Mouse (Mus musculus): ENCODE measurements around the gene Olfr1030. TPM values are rescaled to one million over a fixed set of nuclear protein-coding genes. Genes with fewer than 3 reads are reported as not detected.
A peak's percentile ranks its signal among the peaks of the same experiment; 100 is the strongest.
"Not testable (repeated sequence)": the region's sequence is repeated elsewhere in the genome, so short reads cannot be mapped to it uniquely, and the experiment has no call there.

Olfr1030 gene
- not detected for total RNA-seq (2021)

GRCm38 (mm10) chr2:85978976-85979375 lies at the start of gene Olfr1030:
TSS of gene Olfr1030 (plus strand) at chr2:85979276.
- intact Hi-C loops (cut with DNase I): no loop called here
- DNase-seq (ENCODE audit: low spot score in 2 of 2): no peak

- intact Hi-C loops (cut with DNase I): no loop called here
- DNase-seq (ENCODE audit: low spot score in 2 of 2): no peak
These were observed 28.9 kb upstream of the Olfr1030 start, which contains the start of gene Olfr1028 for GRCm38 (mm10) chr2:85950137-85950536. TSS of gene Olfr1028 (plus strand) at chr2:85950437.

- DNase-seq (ENCODE audit: low spot score in 2 of 2): no peak
- intact Hi-C loops (cut with DNase I): no loop called here
These were observed 5.5 kb upstream of the Olfr1030 start, which contains the start of gene Olfr1029 for GRCm38 (mm10) chr2:85973595-85973994. TSS of gene Olfr1029 (plus strand) at chr2:85973895.

DNA sequence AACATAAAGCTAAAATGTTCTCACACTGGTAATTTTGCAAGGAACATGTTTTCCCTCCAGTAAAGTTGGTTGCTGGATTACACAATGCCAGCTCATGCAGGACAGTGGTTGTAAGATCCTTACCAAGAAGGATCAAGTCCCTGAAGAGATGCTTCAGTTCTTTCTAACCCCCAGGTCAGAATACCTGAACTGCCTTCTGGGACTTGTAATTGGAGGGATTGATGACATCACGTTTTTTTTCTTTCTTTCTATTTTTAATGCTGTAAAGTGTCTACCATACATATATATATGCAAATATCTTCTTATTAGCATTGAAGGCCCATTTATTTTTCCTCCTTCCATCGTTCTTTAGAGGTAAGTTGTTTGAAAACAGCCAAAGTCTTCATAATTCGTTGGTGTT lies 10.9 kb downstream of the Olfr1030 start, which contains the start of gene Olfr1031:
TSS of gene Olfr1031 (plus strand) at position 301 of the 400 bp plus-strand sequence.
- DNase-seq (ENCODE audit: low spot score in 2 of 2): no peak
- intact Hi-C loops (cut with DNase I): no loop called here

DNA sequence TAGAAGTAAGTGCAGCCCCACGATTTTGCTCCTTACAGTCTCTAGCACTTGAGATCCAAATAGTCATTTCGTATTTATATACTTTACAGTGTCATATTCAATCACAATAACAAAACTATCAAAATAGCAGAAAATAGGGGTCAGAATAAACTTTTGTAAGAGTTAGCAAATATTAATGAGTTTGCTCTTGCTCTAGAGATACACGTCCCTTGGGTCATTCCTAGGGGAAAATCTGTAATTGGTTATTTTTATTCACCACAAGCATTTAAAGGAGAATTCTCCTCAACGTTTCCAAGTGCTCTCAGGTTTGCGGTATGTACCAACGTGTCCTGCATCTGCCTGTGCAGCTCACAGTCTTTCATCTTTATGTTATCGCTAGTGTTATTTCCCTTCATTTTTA lies 26.2 kb downstream of the Olfr1030 start, which contains the start of gene Olfr1032:
TSS of gene Olfr1032 (plus strand) at position 301 of the 400 bp plus-strand sequence.
- intact Hi-C loops (cut with DNase I): no loop called here
- no peak for DNase-seq (ENCODE audit: low spot score in 2 of 2)

GRCm38 (mm10) chr2:86020406-86020805 lies 41.3 kb downstream of the Olfr1030 start, which contains the start of gene Olfr1033:
TSS of gene Olfr1033 (plus strand) at chr2:86020633.
- peak in 1 of 2 experiments; percentile 1 for DNase-seq (ENCODE audit: low spot score in 2 of 2)
- intact Hi-C loops (cut with DNase I): not testable (repeated sequence)

- DNase-seq (ENCODE audit: low spot score in 2 of 2); intact Hi-C loops (cut with DNase I): not testable (repeated sequence)
These were observed 42.4 kb downstream of the Olfr1030 start for GRCm38 (mm10) chr2:86021518-86021917.

Other genes with a start within 250 kb of the Olfr1030 start
- not detected for gene Olfr1012, start 216.5 kb upstream of the Olfr1030 start, total RNA-seq (2021)
- gene Olfr1013, start 212.2 kb upstream of the Olfr1030 start, total RNA-seq (2021): not detected
- gene Olfr1014, start 206.6 kb upstream of the Olfr1030 start, total RNA-seq (2021): not detected
- gene Olfr1015, start 197.3 kb upstream of the Olfr1030 start, total RNA-seq (2021): not detected
- not detected for gene Olfr1016, start 176.7 kb upstream of the Olfr1030 start, total RNA-seq (2021)
- not detected for gene Olfr1018, start 160.8 kb upstream of the Olfr1030 start, total RNA-seq (2021)
- gene Olfr1019, start 133.8 kb upstream of the Olfr1030 start, total RNA-seq (2021): not detected
- not detected for gene Olfr1020, start 132.2 kb upstream of the Olfr1030 start, total RNA-seq (2021)
- not detected for gene Olfr1022, start 110.7 kb upstream of the Olfr1030 start, total RNA-seq (2021)
- not detected for gene Olfr1023, start 93.6 kb upstream of the Olfr1030 start, total RNA-seq (2021)
- gene Olfr1024, start 74.2 kb upstream of the Olfr1030 start, total RNA-seq (2021): not detected
- not detected for gene Olfr1025-ps1, start 64.1 kb upstream of the Olfr1030 start, total RNA-seq (2021)
- gene Olfr1026, start 57.7 kb upstream of the Olfr1030 start, total RNA-seq (2021): not detected
- not detected for gene Olfr1028, start 28.8 kb upstream of the Olfr1030 start, total RNA-seq (2021)
- gene Olfr1029, start 5.4 kb upstream of the Olfr1030 start, total RNA-seq (2021): not detected
- not detected for gene Olfr1031, start 11.0 kb downstream of the Olfr1030 start, total RNA-seq (2021)
- gene Olfr1032, start 26.3 kb downstream of the Olfr1030 start, total RNA-seq (2021): not detected
- not detected for gene Olfr1033, start 41.4 kb downstream of the Olfr1030 start, total RNA-seq (2021)
- not detected for gene Olfr1034, start 66.6 kb downstream of the Olfr1030 start, total RNA-seq (2021)
- gene Olfr1036, start 94.7 kb downstream of the Olfr1030 start, total RNA-seq (2021): not detected
- not detected for gene Olfr1037, start 108.1 kb downstream of the Olfr1030 start, total RNA-seq (2021)
- gene Olfr1039, start 156.7 kb downstream of the Olfr1030 start, total RNA-seq (2021): not detected
- not detected for gene Olfr1040, start 167.5 kb downstream of the Olfr1030 start, total RNA-seq (2021)
- not detected for gene Olfr1042, start 182.6 kb downstream of the Olfr1030 start, total RNA-seq (2021)
- not detected for gene Olfr1043, start 188.2 kb downstream of the Olfr1030 start, total RNA-seq (2021)
- not detected for gene Olfr1044, start 198.5 kb downstream of the Olfr1030 start, total RNA-seq (2021)
- not detected for gene Olfr52, start 206.4 kb downstream of the Olfr1030 start, total RNA-seq (2021)
- not detected for gene Olfr1045, start 223.7 kb downstream of the Olfr1030 start, total RNA-seq (2021)
- not detected for gene Olfr1046, start 240.0 kb downstream of the Olfr1030 start, total RNA-seq (2021)